Mouse (Mus musculus): ENCODE data around the gene Sema3e. TPM values are rescaled to one million over a fixed set of nuclear protein-coding genes. Genes with fewer than 3 reads are reported as not detected.

The Sema3e gene
- total RNA-seq (2022), result 10 to 100 TPM; 12.8 to 16.7 (median 15.7) TPM

GRCm38 (mm10) chr5:14025205-14026124 lies at the start of gene Sema3e:
Gene Sema3e, plus strand, starts transcription at chr5:14025276.
- peak; percentile 16 to 28 for DNase-seq (ENCODE audit: low spot score in 2 of 2)

- DNase-seq (ENCODE audit: low spot score in 2 of 2), result no peak
These were observed 47.5 kb upstream of the Sema3e start for GRCm38 (mm10) chr5:13977576-13977975.

GRCm38 (mm10) chr5:13979156-13979555 lies 45.9 kb upstream of the Sema3e start:
- no peak for DNase-seq (ENCODE audit: low spot score in 2 of 2)

GRCm38 (mm10) chr5:13982417-13983054 lies 42.5 kb upstream of the Sema3e start:
- DNase-seq (ENCODE audit: low spot score in 2 of 2), result no peak

GRCm38 (mm10) chr5:13983608-13984007 lies 41.5 kb upstream of the Sema3e start:
- no peak for DNase-seq (ENCODE audit: low spot score in 2 of 2)

GRCm38 (mm10) chr5:13985669-13986068 lies 39.4 kb upstream of the Sema3e start:
- DNase-seq (ENCODE audit: low spot score in 2 of 2), result no peak

GRCm38 (mm10) chr5:13987123-13987522 lies 38.0 kb upstream of the Sema3e start:
- DNase-seq (ENCODE audit: low spot score in 2 of 2), result no peak

- no peak for DNase-seq (ENCODE audit: low spot score in 2 of 2)
These were observed 37.1 kb upstream of the Sema3e start for GRCm38 (mm10) chr5:13988023-13988422.

GRCm38 (mm10) chr5:13992734-13993396 lies 32.2 kb upstream of the Sema3e start:
- no peak for DNase-seq (ENCODE audit: low spot score in 2 of 2)

GRCm38 (mm10) chr5:14028341-14028740 lies 3.3 kb downstream of the Sema3e start:
- DNase-seq (ENCODE audit: low spot score in 2 of 2), result no peak

- no peak for DNase-seq (ENCODE audit: low spot score in 2 of 2)
These were observed 5.7 kb downstream of the Sema3e start for GRCm38 (mm10) chr5:14030796-14031195.

GRCm38 (mm10) chr5:14032056-14032455 lies 7.0 kb downstream of the Sema3e start:
- no peak for DNase-seq (ENCODE audit: low spot score in 2 of 2)

GRCm38 (mm10) chr5:14033302-14033701 lies 8.2 kb downstream of the Sema3e start:
- no peak for DNase-seq (ENCODE audit: low spot score in 2 of 2)

GRCm38 (mm10) chr5:14038813-14039496 lies 13.9 kb downstream of the Sema3e start:
- DNase-seq (ENCODE audit: low spot score in 2 of 2), result no peak

GRCm38 (mm10) chr5:14040208-14040607 lies 15.1 kb downstream of the Sema3e start:
- no peak for DNase-seq (ENCODE audit: low spot score in 2 of 2)

- DNase-seq (ENCODE audit: low spot score in 2 of 2), result no peak
These were observed 18.0 kb downstream of the Sema3e start for GRCm38 (mm10) chr5:14043116-14043515.

GRCm38 (mm10) chr5:14043983-14044382 lies 18.9 kb downstream of the Sema3e start:
- no peak for DNase-seq (ENCODE audit: low spot score in 2 of 2)

GRCm38 (mm10) chr5:14048660-14049059 lies 23.6 kb downstream of the Sema3e start:
- no peak for DNase-seq (ENCODE audit: low spot score in 2 of 2)

GRCm38 (mm10) chr5:14054472-14054871 lies 29.4 kb downstream of the Sema3e start:
- DNase-seq (ENCODE audit: low spot score in 2 of 2), result no peak

GRCm38 (mm10) chr5:14059895-14060553 lies 34.9 kb downstream of the Sema3e start:
- DNase-seq (ENCODE audit: low spot score in 2 of 2), result no peak

- DNase-seq (ENCODE audit: low spot score in 2 of 2), result no peak
These were observed 37.9 kb downstream of the Sema3e start for GRCm38 (mm10) chr5:14062918-14063481.

Data from left cerebral cortex, adult 8-10 months (tissue).